Mouse (Mus musculus) C2C12 (cell line): ENCODE measurements around the gene Tnip1. TPM values are rescaled to one million over a fixed set of nuclear protein-coding genes. Genes with fewer than 3 reads are reported as not detected.

Source experiments
- H3K27me3 ChIP-seq: one replicate; pipeline ENCODE4 v1.6.1; 2011; ENCODE audit not compliant: control insufficient read depth, insufficient read depth, insufficient read length
- H3K36me3 ChIP-seq: one replicate; pipeline ENCODE4 v1.6.1; 2011; ENCODE audit not compliant: control insufficient read depth, insufficient read depth
- H3K4me3 ChIP-seq: one replicate; pipeline ENCODE4 v1.5.1; 2011; ENCODE audit warnings: mild to moderate bottlenecking, control low read depth; ENCODE audit not compliant: poor library complexity, insufficient read depth, severe bottlenecking
- H3K79me2 ChIP-seq: one replicate; pipeline ENCODE4 v1.6.1; 2011; ENCODE audit not compliant: control insufficient read depth, insufficient read depth
- H3K79me3 ChIP-seq: one replicate; pipeline ENCODE4 v1.6.1; 2011; ENCODE audit warnings: low read depth, control low read depth
- H3ac ChIP-seq: one replicate; pipeline ENCODE3; 2011; ENCODE audit warnings: low read depth; ENCODE audit not compliant: control insufficient read depth, insufficient read length
- CEBPB ChIP-seq: IDR thresholded peaks from one replicate; pipeline ENCODE4 v1.6.1; 2011; ENCODE audit warnings: low read depth, mild to moderate bottlenecking, control low read depth, moderate library complexity
- CTCF ChIP-seq: IDR thresholded peaks from one replicate; pipeline ENCODE4 v1.5.1; 2011; ENCODE audit not compliant: control insufficient read depth, insufficient read depth, insufficient read length
- FOSL1 ChIP-seq: IDR thresholded peaks from one replicate; pipeline ENCODE4 v1.8.0; 2011; ENCODE audit warnings: mild to moderate bottlenecking, low read length; ENCODE audit not compliant: poor library complexity, insufficient read depth, severe bottlenecking
- MAX ChIP-seq: IDR thresholded peaks from one replicate; pipeline ENCODE4 v1.6.1; 2011; ENCODE audit warnings: mild to moderate bottlenecking, control low read depth
- MYOD1 ChIP-seq: IDR thresholded peaks from one replicate; pipeline ENCODE4 v1.6.1; 2011; ENCODE audit warnings: low read depth; ENCODE audit not compliant: control insufficient read depth, insufficient read length
- MYOG ChIP-seq: IDR thresholded peaks from one replicate; pipeline ENCODE4 v1.6.1; 2011; ENCODE audit not compliant: control insufficient read depth, insufficient read length; ENCODE audit errors: extremely low read depth
- USF1 ChIP-seq: IDR thresholded peaks from one replicate; pipeline ENCODE4 v1.6.1; 2011; ENCODE audit warnings: low read depth, mild to moderate bottlenecking, control low read depth, moderate library complexity
- polyA plus RNA-seq: library from polyadenylated mRNA; unstranded; fragments of >200 nt; fragmentation: generic; extraction: Trizol; gene quantifications from one replicate; pipeline ENCODE4 v1.2.1, GENCODE M21; 2012; ENCODE audit warnings: missing spikeins

Tnip1 gene
- polyA plus RNA-seq, 1 experiment: 18.8 TPM

DNA sequence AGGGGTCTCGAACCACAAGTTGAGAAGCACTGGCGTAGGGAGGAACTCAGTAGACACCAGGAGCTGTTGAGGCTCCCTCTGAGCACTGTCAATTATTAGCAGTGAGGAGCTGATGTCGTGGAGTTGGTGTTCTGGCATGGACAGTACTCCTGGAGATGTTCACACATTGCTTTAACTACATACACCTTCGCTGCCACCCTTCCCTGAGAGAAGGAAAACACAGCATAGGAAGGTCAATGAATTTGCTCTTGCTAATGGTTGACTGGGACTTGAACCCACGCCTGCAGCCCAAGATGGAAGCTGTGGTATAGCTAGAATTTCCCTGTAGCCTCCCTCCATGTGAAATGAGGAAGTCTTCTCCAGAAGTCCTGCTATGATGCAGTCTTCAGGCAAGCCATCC is 12.6 kb upstream of the Tnip1 start:
- Histone ChIP-seq H3K79me3 (no peaks in the 10 kb centered on the region), H3K79me2 (no peaks in the 10 kb centered on the region), H3K36me3 (peaks cover 28% of the 10 kb centered on the region), H3K27me3 (no peaks in the 10 kb centered on the region), H3K4me3 (no peak overlapping the region), H3ac (no peak overlapping the region)
- TF ChIP-seq FOSL1 (no peak), CTCF (no peak), CEBPB (no peak), MYOD1 (no peak), USF1 (no peak), MAX (no peak), MYOG (no peak)

DNA sequence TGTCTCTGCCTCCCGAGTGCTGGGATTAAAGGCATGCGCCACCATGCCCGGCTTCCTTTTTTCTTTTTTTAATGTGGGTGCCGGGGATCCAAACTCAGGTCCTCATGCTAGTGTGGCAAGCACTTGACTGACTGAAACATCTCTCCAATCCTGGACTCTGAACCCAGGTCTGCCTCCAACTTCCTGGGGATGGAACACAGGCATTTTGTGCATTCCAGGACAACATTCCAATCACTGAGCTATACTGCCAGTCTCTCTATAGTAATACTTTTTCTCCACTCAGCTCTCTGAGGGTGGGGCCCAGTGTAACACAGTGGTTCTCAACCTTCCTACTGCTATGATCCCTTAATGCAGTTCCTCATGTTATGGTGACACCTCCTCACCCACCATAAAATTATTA is 11.9 kb upstream of the Tnip1 start:
- TF ChIP-seq USF1 (no peak), FOSL1 (no peak), CEBPB (no peak), MAX (no peak), MYOD1 (no peak), MYOG (no peak), CTCF (no peak)
- Histone ChIP-seq H3ac (no peak overlapping the region), H3K36me3 (peaks cover 21% of the 10 kb centered on the region), H3K79me3 (no peaks in the 10 kb centered on the region), H3K27me3 (no peaks in the 10 kb centered on the region), H3K79me2 (no peaks in the 10 kb centered on the region), H3K4me3 (no peak overlapping the region)

DNA sequence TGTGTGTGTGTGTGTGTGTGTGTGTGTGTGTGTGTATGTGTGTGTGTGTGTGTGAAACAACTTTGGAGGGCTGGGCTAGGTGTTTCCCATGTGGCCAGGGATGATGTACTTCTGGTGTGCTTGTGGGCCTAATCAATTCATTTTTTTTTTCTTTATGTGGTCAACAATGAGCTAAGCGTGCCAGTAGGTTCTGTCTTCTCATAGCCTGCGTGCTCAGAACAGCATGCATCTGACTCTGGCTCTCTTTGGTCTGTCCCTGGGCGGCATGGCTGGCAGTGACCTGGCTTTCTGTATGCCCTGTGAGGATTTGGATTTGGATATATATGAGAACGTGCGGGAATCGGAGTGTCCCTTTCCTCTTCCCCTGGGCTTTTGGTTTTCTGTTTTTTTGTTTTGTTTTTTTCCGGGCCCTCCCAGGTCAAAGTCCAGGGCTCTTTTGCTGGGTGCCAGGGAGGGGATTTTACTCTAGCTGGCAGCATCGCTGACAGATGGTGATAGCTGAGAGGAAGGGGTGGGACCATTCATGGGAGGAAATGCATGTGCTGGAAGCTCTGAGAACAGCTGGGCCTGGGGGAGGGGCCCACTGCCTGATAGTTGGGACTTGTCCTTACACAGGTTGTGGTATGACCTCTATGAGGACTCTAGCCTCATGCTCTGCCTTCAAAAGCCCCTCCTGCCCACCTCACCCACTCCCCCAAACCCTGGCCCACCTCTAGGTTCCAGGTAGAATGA is 10.9 kb upstream of the Tnip1 start:
- H3K4me3 ChIP-seq: no peak overlapping the region
- no peaks in the 10 kb centered on the region for H3K27me3 ChIP-seq
- no peak overlapping the region for H3ac ChIP-seq
- no peaks in the 10 kb centered on the region for H3K79me2 ChIP-seq
- H3K79me3 ChIP-seq: no peaks in the 10 kb centered on the region
- H3K36me3 ChIP-seq: peaks cover 11% of the 10 kb centered on the region
- TF ChIP-seq MAX (no peak), CEBPB (no peak), CTCF (no peak), MYOD1 (no peak), USF1 (no peak)

DNA sequence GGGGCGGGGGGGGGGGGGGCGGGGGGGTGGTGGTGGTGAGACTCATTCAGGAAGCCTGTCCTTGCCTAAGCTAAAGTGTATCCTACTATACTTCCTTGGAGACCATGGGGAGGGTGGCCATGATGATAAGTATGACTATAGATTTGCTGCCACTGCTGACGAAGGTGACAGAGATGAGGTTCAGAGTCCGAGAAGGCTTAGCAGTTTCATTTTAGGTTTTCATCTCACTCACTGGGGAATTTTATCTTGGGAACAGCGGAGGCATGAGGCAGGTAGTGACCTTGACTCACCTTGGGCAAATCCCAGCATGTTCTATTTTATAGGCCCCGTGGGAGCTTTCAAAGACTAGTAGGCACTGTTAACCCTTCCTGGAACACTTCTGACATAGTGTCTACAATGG is 10.1 kb upstream of the Tnip1 start:
- H3K4me3 ChIP-seq: no peak overlapping the region
- no peaks in the 10 kb centered on the region for H3K79me2 ChIP-seq
- no peaks in the 10 kb centered on the region for H3K27me3 ChIP-seq
- TF ChIP-seq MYOG: no peak
- TF ChIP-seq USF1: no peak
- TF ChIP-seq MYOD1: no peak
- no peak for TF ChIP-seq FOSL1
- no peak for TF ChIP-seq CTCF
- no peak for TF ChIP-seq CEBPB
- TF ChIP-seq MAX: no peak
- peaks cover 2% of the 10 kb centered on the region for H3K36me3 ChIP-seq
- H3K79me3 ChIP-seq: no peaks in the 10 kb centered on the region
- H3ac ChIP-seq: no peak overlapping the region

DNA sequence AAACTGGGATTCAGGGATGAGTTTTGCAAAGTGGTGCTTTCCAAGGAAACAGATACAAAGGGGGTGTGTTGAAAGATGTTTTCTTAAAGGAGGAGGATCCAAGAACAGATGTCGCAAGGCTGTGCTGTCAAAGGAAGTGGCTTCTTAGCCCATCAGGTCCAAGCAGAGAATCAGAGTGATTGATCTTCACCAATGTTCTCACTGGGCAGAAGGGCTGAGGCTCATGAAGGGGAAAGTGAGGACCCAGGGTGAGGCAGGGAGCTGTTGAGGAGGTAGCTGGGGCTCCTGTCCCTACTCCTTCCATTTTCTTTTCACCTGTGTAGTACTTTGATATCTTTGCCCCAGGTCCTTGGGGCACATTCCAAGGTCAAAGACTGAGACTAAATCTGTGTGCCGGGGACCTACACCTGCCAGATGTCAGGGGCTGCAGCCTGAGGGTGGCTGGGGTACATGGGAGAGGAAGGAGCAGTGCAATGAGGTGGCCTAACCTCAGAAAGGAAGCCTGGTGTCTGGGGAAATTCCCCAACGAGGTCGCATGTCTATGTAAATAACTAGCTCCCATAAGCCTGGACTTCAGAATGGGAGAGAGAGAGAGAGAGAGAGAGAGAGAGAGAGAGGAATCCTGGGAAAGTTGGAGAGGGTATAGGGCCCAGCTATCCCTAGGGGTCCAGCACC is 9.5 kb upstream of the Tnip1 start:
- Histone ChIP-seq H3K4me3 (no peak overlapping the region), H3K79me3 (no peaks in the 10 kb centered on the region), H3K79me2 (no peaks in the 10 kb centered on the region), H3ac (no peak overlapping the region), H3K27me3 (no peaks in the 10 kb centered on the region), H3K36me3 (no peaks in the 10 kb centered on the region)
- TF ChIP-seq CEBPB (peak; percentile 51), MYOD1 (no peak)
